Mouse (Mus musculus): ENCODE results near the gene Olfr872. TPM values are rescaled to one million over a fixed set of nuclear protein-coding genes. Genes with fewer than 3 reads are reported as not detected.
"Not testable (repeated sequence)": the region's sequence is repeated elsewhere in the genome, so short reads cannot be mapped to it uniquely, and the experiment has no call there.

Olfr872 gene
- not detected in 2 replicates for polyA plus RNA-seq (2016; fragmentation: Nextera tagmentation; extraction: Ambion mirVana)

DNA sequence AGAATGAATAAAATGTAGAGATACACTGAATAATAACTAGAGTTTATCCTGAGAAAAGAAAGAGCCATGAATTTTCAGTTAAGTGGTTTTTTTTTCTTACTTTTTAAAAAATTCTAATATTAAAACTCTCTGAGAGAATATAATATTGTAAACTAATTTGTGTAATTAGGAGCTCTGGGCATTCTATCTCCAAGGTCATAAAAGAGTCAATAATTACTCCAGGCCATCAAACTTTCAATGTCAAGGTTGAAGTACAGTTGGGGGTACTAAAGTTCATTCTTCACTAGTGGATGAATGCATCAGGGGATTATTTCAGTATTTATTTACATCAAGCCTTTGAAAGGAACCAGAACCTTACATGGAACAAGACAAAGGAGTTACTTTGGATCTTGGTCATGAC, at the start of gene Olfr872:
Olfr872 (plus strand) TSS at position 301 of the 400 bp plus-strand sequence.
- no peak within 1 kb of the TSS for H3K4me2 ChIP-seq (replicated peaks)
- no peak for ATAC-seq (ENCODE audit: insufficient number of reproducible peaks, insufficient read depth, low FRiP score, low TSS enrichment)
- H3K27ac ChIP-seq = no peak within 1 kb of the TSS
- no peaks in the 10 kb centered on the region for H3K36me3 ChIP-seq
- no peaks in the 10 kb centered on the region for H3K4me1 ChIP-seq
- H3K9ac ChIP-seq = no peak within 1 kb of the TSS
- H3K4me3 ChIP-seq = no peak within 1 kb of the TSS
- peaks cover 3% of the 10 kb centered on the region; the same call in 1 of the 2 replicates for H3K9me3 ChIP-seq
- no peaks in the 10 kb centered on the region for H3K27me3 ChIP-seq

- H3K27ac ChIP-seq = no peak overlapping the region
- H3K4me1 ChIP-seq = no peaks in the 10 kb centered on the region
- ATAC-seq (ENCODE audit: insufficient number of reproducible peaks, insufficient read depth, low FRiP score, low TSS enrichment) = no peak
- no peak overlapping the region for H3K4me2 ChIP-seq (replicated peaks)
- no peaks in the 10 kb centered on the region for H3K36me3 ChIP-seq
- no peak overlapping the region for H3K4me3 ChIP-seq
- WGBS = 64% methylated on average over 1 of the region's 1 CpGs
- no peaks in the 10 kb centered on the region for H3K27me3 ChIP-seq
- H3K9me3 ChIP-seq = no peaks in the 10 kb centered on the region
- no peak overlapping the region for H3K9ac ChIP-seq
Measured at GRCm38 (mm10) chr9:20202131-20202530, 34.8 kb upstream of the Olfr872 start.

- 89% methylated on average over 7 of the region's 7 CpGs for WGBS
- H3K4me3 ChIP-seq; H3K9me3 ChIP-seq; H3K27ac ChIP-seq; H3K4me1 ChIP-seq; H3K27me3 ChIP-seq; H3K4me2 ChIP-seq (replicated peaks); ATAC-seq (ENCODE audit: insufficient number of reproducible peaks, insufficient read depth, low FRiP score, low TSS enrichment); H3K36me3 ChIP-seq; H3K9ac ChIP-seq: not testable (repeated sequence)
Measured at GRCm38 (mm10) chr9:20203413-20203984, 33.4 kb upstream of the Olfr872 start.

DNA sequence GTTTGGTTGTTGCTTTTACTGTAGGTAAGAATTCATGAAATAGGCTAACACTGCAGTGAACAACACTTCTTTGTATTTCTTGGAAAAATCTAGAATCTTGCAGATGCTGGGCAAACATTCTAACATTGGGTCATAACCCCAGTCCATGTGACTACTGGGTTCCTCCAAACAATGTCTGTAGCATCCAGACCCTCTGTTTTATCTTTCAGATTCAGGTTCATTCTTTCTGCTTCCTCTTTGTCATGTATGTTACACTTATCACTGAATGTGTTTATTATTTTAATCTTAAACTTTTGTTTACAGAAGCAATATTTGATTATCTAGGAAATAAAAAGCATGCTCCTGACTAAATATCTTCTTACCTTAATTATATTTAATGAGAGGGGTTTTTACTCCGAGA, 26.1 kb upstream of the Olfr872 start:
- H3K9ac ChIP-seq = no peak overlapping the region
- H3K9me3 ChIP-seq = no peaks in the 10 kb centered on the region
- H3K27ac ChIP-seq = no peak overlapping the region
- H3K4me2 ChIP-seq (replicated peaks) = no peak overlapping the region
- H3K4me1 ChIP-seq = no peaks in the 10 kb centered on the region
- no peaks in the 10 kb centered on the region for H3K36me3 ChIP-seq
- H3K4me3 ChIP-seq = no peak overlapping the region
- ATAC-seq (ENCODE audit: insufficient number of reproducible peaks, insufficient read depth, low FRiP score, low TSS enrichment) = no peak
- WGBS = 55% methylated on average over 1 of the region's 1 CpGs
- H3K27me3 ChIP-seq = no peaks in the 10 kb centered on the region

GRCm38 (mm10) chr9:20211477-20211876, 25.4 kb upstream of the Olfr872 start:
- Histone ChIP-seq H3K9ac (no peak overlapping the region), H3K36me3 (no peaks in the 10 kb centered on the region), H3K27me3 (no peaks in the 10 kb centered on the region), H3K9me3 (no peaks in the 10 kb centered on the region), H3K27ac (no peak overlapping the region), H3K4me3 (no peak overlapping the region), H3K4me2 (replicated peaks) (no peak overlapping the region), H3K4me1 (no peaks in the 10 kb centered on the region)
- ATAC-seq (ENCODE audit: insufficient number of reproducible peaks, insufficient read depth, low FRiP score, low TSS enrichment) = no peak
- 67% methylated on average over 2 of the region's 2 CpGs for WGBS

DNA sequence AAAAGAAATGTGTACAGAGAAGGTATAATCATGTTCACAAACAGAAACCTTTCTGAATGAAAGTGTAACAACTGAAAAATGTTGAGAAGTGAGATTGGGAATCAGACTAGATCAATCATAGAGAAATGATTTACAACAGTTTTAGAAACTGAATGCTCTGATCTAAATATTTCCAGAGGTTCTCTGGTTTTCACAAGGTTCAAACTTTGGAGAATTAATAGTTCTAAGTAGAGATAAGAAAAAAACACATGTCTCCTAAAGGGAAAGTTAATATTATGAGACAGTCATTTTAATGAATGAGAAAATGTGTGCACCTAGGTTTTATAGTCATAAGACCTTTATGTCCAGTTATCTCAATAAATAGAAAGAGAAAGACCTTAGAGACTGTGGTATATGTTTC, 25.0 kb upstream of the Olfr872 start, which contains the start of gene Olfr871:
Olfr871 (plus strand) TSS at position 301 of the 400 bp plus-strand sequence.
- no peaks in the 10 kb centered on the region for H3K4me1 ChIP-seq
- H3K36me3 ChIP-seq = no peaks in the 10 kb centered on the region
- H3K27me3 ChIP-seq = no peaks in the 10 kb centered on the region
- H3K4me3 ChIP-seq = no peak within 1 kb of the TSS
- H3K27ac ChIP-seq = no peak within 1 kb of the TSS
- no peak within 1 kb of the TSS for H3K4me2 ChIP-seq (replicated peaks)
- H3K9ac ChIP-seq = no peak within 1 kb of the TSS
- no peak for ATAC-seq (ENCODE audit: insufficient number of reproducible peaks, insufficient read depth, low FRiP score, low TSS enrichment)
- H3K9me3 ChIP-seq = no peaks in the 10 kb centered on the region

DNA sequence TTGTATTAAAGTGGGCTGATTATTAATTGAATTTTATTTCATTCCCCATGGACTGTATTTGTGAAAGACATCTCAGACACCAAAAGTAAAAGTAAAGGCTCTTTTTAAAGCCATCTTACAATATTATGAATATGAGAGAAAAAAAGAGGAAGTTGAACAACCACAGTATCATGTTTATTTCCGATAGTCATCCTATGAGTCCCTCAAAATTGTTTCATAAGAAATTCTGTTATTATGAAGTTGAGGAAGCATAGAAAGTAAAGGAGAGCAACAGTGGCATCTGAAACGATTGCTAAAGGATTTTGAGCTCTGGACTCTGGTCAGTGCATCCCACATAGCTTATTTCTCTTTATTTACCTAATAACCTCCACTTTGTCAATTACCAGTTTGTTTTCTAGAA, 459 bp downstream of the Olfr872 start:
- Histone ChIP-seq H3K27me3 (no peaks in the 10 kb centered on the region), H3K9me3 (peaks cover 3% of the 10 kb centered on the region; the same call in 1 of the 2 replicates), H3K4me2 (replicated peaks) (no peak overlapping the region), H3K4me3 (no peak overlapping the region), H3K9ac (no peak overlapping the region), H3K4me1 (no peaks in the 10 kb centered on the region), H3K36me3 (no peaks in the 10 kb centered on the region), H3K27ac (no peak overlapping the region)
- ATAC-seq (ENCODE audit: insufficient number of reproducible peaks, insufficient read depth, low FRiP score, low TSS enrichment) = no peak
- WGBS = 67% methylated on average over 2 of the region's 2 CpGs

DNA sequence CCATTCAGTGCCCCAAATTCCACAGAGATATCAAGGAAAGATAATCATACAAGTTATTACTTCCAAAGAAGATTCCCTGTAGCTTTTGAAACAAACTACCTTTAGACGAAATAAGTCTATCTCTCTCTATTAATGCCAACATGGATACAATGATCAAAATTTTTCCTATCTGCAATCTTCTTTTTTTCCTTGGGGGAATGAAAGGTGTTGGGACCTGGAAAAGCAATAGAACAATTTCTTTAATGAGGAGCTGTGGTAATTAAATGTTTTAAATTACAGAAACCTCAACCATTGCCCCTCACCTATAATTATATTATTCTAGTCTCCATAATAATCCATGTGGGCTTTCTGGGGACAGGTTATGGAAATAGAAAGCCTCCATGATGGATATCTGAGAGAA, 45.1 kb downstream of the Olfr872 start, which contains the start of gene Olfr39:
Olfr39 (plus strand) TSS at position 301 of the 400 bp plus-strand sequence.
- H3K4me1 ChIP-seq = no peaks in the 10 kb centered on the region
- H3K4me3 ChIP-seq = no peak within 1 kb of the TSS
- no peak within 1 kb of the TSS for H3K4me2 ChIP-seq (replicated peaks)
- H3K36me3 ChIP-seq = no peaks in the 10 kb centered on the region
- WGBS = 86% methylated on average over 1 of the region's 1 CpGs
- no peaks in the 10 kb centered on the region for H3K27me3 ChIP-seq
- H3K9me3 ChIP-seq = no peaks in the 10 kb centered on the region
- ATAC-seq (ENCODE audit: insufficient number of reproducible peaks, insufficient read depth, low FRiP score, low TSS enrichment) = no peak
- no peak within 1 kb of the TSS for H3K9ac ChIP-seq
- no peak within 1 kb of the TSS for H3K27ac ChIP-seq

GRCm38 (mm10) chr9:20295562-20295961, 58.6 kb downstream of the Olfr872 start:
- WGBS = 81% methylated on average over 5 of the region's 5 CpGs
- ATAC-seq (ENCODE audit: insufficient number of reproducible peaks, insufficient read depth, low FRiP score, low TSS enrichment); H3K4me1 ChIP-seq; H3K9ac ChIP-seq; H3K27ac ChIP-seq; H3K4me2 ChIP-seq (replicated peaks); H3K27me3 ChIP-seq; H3K36me3 ChIP-seq; H3K9me3 ChIP-seq; H3K4me3 ChIP-seq: not testable (repeated sequence)

- Histone ChIP-seq H3K4me1 (no peaks in the 10 kb centered on the region), H3K27me3 (no peaks in the 10 kb centered on the region), H3K36me3 (no peaks in the 10 kb centered on the region), H3K9ac (no peak within 1 kb of the TSS), H3K4me3 (no peak within 1 kb of the TSS), H3K4me2 (replicated peaks) (no peak within 1 kb of the TSS), H3K27ac (no peak within 1 kb of the TSS), H3K9me3 (no peaks in the 10 kb centered on the region)
- WGBS = 71% methylated on average over 1 of the region's 1 CpGs
- no peak for ATAC-seq (ENCODE audit: insufficient number of reproducible peaks, insufficient read depth, low FRiP score, low TSS enrichment)
Measured at GRCm38 (mm10) chr9:20298232-20298631, 61.3 kb downstream of the Olfr872 start, which contains the start of gene Olfr873. Gene Olfr873 (plus strand): TSS chr9:20298532.
